Mouse (Mus musculus): ENCODE results near the gene Ghrhr.

Gene Ghrhr

DNA sequence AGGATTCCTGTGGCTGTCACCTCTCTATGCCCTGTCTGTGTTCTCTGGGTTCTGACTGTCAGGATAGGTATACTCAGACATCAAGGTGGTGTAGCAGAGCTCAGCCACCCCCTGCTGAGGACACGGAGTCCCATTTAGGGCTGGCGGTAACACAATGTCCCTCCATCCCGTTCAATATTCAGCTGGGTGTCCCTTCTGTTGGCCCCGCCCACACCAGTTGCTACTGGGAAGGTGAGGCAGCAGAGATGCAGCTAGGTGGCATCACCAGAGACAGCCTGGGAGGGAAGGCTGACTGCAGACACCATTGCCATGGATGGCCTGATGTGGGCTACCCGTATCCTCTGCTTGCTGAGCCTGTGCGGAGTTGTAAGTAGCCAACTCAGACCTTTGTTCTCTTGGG is at the start of gene Ghrhr:
Gene Ghrhr (plus strand): TSS at position 220 of the 400 bp plus-strand sequence.
- DNase-seq (ENCODE audit: low spot score in 2 of 2) = no peak

DNA sequence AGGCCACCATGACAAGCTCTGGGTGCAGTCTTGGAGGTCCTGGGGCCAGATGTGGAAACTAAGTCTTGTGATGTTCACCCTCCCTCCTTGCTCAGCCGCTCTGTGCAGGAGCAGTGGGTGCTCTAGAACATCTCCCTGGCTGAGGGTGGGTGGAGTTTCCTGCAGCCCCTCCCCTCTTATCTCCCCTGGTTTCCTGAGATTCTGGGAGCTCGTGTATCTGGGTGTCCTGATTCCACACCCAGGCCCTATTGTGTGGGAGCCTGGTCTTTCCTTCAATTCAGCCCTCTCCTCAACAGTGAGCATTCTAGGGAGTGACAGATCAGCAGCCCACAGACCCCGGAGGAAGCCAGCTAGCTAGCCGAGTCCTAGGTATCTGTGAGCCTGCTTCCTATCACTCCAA is 49.8 kb upstream of the Ghrhr start:
- no peak for DNase-seq (ENCODE audit: low spot score in 2 of 2)

GRCm38 (mm10) chr6:55327326-55327725 is 48.8 kb upstream of the Ghrhr start:
- DNase-seq (ENCODE audit: low spot score in 2 of 2) = no peak

DNA sequence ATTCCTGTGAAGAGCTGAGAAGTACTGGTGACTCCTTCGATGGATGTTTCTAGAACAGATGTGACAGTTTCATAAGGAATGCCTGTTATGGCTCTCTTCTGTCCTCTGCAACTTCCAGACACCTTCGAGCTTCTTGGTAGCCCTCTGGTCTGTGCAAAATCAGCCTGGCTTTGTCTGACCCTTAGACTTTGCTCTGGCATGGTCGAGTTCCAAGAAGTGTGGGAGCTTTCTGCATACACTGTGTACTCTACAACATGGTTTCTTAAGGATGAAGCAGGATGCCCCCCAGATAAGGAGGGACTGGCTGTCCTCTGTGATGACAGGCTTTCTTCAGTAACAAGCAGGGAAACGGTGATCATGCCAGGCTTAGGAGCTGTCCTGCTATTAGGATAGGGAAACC is 47.9 kb upstream of the Ghrhr start:
- DNase-seq (ENCODE audit: low spot score in 2 of 2) = no peak

- DNase-seq (ENCODE audit: low spot score in 2 of 2) = peak in 1 of 2 experiments; percentile 8
Measured at GRCm38 (mm10) chr6:55331315-55331714, 44.8 kb upstream of the Ghrhr start.

DNA sequence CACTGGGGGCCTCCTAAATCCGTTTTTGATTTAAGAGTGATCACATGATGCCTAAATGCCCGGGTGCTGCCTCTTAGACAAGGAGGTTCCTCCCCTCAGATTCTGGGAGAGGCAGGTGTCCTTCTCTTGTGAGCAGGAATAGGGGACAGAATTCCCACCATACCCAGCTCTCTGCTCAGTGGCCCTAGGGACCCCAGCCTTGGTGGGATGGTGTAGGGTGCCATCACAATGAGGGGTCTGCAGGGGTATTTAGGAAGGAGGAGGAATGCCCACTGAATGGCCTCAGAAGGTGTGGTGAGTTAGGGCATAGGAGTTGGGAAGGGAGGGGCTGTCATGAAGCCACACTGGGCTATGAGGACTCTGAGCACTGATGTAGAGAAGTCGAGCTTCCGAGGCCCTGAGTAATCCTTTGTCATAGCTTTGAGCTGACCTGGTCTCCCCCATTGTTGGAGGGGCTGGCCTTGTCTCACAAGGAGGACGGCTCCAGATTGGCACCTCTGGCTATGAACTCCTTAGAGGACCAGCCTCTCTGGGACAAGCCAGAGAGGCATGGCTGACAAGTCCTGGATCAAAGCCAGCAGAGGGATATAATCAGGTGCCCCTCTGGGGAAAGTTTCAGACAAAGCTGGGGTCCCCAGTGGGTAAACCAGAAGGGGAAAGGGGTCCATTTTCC is 43.9 kb upstream of the Ghrhr start:
- no peak for DNase-seq (ENCODE audit: low spot score in 2 of 2)

- no peak for DNase-seq (ENCODE audit: low spot score in 2 of 2)
Measured at GRCm38 (mm10) chr6:55332773-55333109, 43.4 kb upstream of the Ghrhr start.

GRCm38 (mm10) chr6:55335989-55336514 is 40.0 kb upstream of the Ghrhr start, which contains the start of gene Aqp1:
Aqp1 (plus strand) TSS chr6:55336432.
- DNase-seq (ENCODE audit: low spot score in 2 of 2) = no peak

DNA sequence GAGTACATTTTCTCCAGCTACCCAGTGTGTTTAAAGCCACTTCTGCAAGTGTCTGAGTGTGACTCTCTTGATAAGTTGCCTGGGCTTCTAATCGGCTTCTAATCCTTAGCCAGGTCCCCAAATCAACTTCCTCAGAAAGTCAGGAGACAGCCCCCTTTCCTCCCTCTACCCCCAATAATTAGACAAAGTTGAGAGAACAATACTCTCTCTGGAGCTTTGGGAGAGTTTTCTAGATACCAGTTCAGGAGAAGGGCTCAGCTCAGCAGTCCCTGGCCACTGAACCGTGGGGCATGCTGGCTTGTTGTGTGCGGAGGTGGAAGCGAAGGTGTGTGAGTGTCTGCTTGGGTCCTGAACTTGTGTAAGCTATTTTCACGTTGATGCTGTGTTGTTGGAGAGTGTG is 38.9 kb upstream of the Ghrhr start:
- no peak for DNase-seq (ENCODE audit: low spot score in 2 of 2)

DNA sequence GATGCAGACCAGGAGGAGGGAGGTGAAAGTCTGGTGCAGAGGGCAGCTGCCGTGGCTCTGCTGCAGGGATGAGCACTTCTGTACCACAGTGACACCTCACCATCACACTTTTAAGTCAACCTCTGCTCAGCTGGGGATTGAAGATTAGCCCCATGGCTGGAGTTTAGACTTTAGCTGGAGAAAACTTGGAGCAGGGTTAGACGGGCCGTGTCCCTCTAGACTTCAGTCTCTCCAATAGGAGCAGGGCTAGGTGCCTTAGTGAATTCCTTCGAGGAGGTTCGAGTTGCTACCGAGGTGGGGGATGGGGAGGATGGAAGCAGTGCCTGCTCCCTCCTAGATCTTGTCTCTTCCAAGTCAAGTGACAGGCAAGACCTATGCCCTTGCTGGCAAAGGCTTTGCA is 38.0 kb upstream of the Ghrhr start:
- DNase-seq (ENCODE audit: low spot score in 2 of 2) = no peak

- DNase-seq (ENCODE audit: low spot score in 2 of 2) = no peak
Measured at GRCm38 (mm10) chr6:55338934-55339825, 36.9 kb upstream of the Ghrhr start.

DNA sequence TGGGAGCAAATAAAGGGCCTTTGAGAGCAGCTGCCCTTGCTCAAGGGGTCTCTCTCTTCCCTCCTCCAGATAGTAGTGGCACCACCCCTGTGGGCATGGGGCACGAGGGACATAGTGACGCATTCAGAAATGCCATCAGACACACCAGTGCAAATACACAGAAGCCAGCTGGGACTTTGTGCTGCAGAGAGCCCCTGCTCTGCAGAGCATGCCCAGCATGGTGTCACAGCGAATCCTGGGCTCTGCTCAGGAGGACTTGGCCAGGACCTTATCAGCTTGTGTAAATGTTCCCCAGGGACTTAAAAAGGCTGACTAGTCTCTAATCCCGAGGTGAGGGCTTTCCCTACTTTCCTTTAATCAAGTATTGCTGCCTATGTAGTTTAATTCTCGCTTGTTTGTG is 34.4 kb upstream of the Ghrhr start:
- no peak for DNase-seq (ENCODE audit: low spot score in 2 of 2)

- no peak for DNase-seq (ENCODE audit: low spot score in 2 of 2)
Measured at GRCm38 (mm10) chr6:55342328-55342727, 33.8 kb upstream of the Ghrhr start.

DNA sequence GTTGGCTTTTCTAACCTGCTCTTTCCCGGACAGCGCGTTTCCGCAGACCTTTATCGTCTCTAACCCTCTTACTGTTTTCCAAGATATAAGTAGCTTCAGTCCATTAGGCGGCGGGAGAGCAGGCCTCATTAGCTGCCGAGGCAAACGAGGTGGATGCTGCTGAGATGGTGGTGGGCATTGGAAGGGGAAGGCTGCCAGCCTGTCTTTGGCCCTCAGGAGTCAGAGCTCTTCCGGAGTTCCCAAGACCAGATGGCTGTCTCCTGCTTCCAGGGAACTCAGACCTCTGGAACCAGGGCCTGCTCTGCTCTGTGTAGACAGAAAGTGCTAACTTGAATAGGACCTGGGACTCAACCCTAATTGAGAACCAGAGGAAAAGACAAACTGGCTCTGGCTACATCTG is 32.6 kb upstream of the Ghrhr start:
- no peak for DNase-seq (ENCODE audit: low spot score in 2 of 2)

GRCm38 (mm10) chr6:55344291-55345016 is 31.6 kb upstream of the Ghrhr start:
- no peak for DNase-seq (ENCODE audit: low spot score in 2 of 2)

DNA sequence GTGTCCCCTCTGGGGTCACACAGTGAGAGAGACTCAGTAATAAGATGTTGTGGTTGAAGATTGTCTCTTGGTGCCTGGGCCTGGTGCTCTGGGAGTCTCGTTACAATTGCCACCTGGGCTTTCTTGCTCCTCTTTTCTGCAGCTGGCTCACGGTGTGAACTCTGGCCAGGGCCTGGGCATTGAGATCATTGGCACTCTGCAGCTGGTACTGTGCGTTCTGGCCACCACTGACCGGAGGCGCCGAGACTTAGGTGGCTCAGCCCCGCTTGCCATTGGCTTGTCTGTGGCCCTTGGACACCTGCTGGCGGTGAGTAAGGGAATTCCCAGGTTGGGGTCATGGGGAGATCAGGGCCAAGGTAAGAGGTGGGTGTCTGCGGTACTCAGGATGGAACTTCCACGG is 30.8 kb upstream of the Ghrhr start:
- DNase-seq (ENCODE audit: low spot score in 2 of 2) = no peak

DNA sequence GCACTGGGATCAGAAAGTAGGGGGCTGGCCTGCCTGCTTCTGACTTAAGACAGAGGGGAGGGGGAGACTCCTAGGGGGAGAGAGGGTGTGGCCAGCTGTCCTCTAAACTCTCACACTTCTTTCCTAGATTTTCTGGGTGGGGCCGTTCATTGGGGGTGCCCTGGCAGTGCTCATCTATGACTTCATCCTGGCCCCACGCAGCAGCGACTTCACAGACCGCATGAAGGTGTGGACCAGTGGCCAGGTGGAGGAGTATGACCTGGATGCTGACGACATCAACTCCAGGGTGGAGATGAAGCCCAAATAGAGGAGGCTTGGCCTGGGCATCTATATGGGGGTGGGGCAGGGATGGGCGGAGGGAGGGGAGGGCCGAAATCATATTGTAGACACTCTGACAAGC is 29.6 kb upstream of the Ghrhr start:
- no peak for DNase-seq (ENCODE audit: low spot score in 2 of 2)

DNA sequence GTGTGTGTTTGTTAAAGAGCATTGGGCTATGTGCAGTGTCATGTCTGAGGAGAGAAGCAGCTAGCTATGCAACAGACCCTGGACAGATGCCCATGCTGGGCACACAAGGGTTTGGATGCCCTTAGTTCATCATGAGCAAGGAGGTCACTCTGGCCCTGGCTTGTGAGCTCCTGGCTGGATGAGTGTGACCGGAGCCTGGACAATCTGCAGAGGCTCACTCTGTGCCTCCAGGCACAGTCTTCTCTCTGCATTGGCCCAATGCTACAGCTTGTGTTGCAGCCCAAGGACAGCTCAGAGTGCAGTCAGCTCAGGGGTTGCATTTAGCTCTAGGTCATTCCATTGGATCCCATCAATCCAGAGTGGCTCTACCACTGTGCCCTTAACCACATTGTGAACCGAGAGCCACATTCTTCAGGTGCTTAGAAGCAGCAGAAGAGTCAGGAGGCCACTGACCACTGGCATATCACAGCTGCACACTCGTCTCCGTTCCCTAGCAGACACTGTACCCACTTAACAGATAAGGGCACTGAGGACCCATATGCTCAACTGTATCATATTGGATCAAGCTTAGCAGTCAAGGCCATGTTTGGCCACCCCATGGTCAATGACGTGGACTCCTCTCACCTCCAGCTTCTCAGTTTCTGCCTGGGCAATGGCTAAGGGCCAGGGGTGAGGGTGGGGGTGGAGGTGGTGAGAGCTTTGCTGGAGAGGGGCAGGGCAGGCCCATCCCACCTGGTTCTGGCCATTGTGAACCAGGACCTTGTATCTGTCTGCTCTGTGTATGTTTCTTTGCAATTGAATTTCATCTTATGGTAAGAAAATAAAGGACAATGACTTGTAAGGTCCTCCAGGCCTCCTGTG is 28.2 kb upstream of the Ghrhr start:
- DNase-seq (ENCODE audit: low spot score in 2 of 2) = no peak

GRCm38 (mm10) chr6:55349231-55349630 is 26.9 kb upstream of the Ghrhr start:
- DNase-seq (ENCODE audit: low spot score in 2 of 2) = no peak

DNA sequence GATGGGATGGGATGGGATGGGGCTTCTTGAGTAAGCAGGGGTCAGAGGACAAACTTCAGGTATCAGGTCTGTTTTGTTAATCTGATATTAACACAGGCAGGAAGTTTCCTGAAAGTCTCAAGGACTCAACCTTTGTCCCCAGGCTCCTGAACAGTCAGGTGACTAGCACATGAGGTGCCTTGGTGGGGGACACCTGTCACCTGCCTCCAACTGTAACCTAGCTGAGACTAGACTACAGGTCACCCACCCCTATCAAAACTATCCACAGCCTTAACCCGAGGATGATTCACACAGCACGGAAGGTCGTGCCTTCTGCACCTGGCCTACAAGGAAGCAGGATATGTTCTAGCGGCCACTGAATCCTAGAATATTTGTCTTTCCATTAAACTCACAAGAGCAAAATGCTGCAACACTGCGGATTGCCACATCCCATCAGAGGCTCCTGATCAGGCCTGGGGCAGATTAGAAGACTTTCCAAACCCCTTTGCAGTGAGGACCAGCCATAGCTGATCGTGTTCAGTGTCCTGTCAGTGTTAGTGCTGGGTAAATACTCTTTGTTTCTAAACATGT is 25.6 kb upstream of the Ghrhr start:
- DNase-seq (ENCODE audit: low spot score in 2 of 2) = no peak

- DNase-seq (ENCODE audit: low spot score in 2 of 2) = no peak
Measured at GRCm38 (mm10) chr6:55351712-55352111, 24.4 kb upstream of the Ghrhr start.
